Mouse (Mus musculus) heart, adult 2 months (tissue): ENCODE data around the gene Cbl. TPM values are rescaled to one million over a fixed set of nuclear protein-coding genes. Genes with fewer than 3 reads are reported as not detected.

Experiments used
- DNase-seq, 2 experiments: peaks; one replicate each; pipeline ENCODE4 v3.0.0; 2021
- H3K27ac ChIP-seq: fragments of 200-600 bp; 2 replicates; pipeline ENCODE4 v1.8.1; 2022
- H3K27me3 ChIP-seq: fragments of 200-500 bp; 2 replicates; pipeline ENCODE4 v1.6.1; 2012; ENCODE audit warnings: mild to moderate bottlenecking, low read length, inconsistent platforms, mixed read lengths; ENCODE audit not compliant: control insufficient read depth, insufficient read depth
- H3K36me3 ChIP-seq: fragments of 200-500 bp; 2 replicates; pipeline ENCODE4 v1.6.1; 2012; ENCODE audit warnings: low read length, inconsistent platforms; ENCODE audit not compliant: control insufficient read depth, insufficient read depth
- H3K4me1 ChIP-seq: fragments of 200-500 bp; 2 replicates; pipeline ENCODE4 v1.6.1; 2011; ENCODE audit warnings: low read length; ENCODE audit not compliant: control insufficient read depth, insufficient read depth
- H3K4me3 ChIP-seq: fragments of 200-600 bp; 2 replicates; pipeline ENCODE4 v1.8.1; 2022
- H3K79me2 ChIP-seq: fragments of 200-500 bp; replicated peaks from 2 replicates; pipeline ENCODE4 v1.6.1; 2012; ENCODE audit warnings: mild to moderate bottlenecking, inconsistent platforms, low read length, moderate library complexity, mixed read lengths; ENCODE audit not compliant: control insufficient read depth, insufficient read depth
- H3K9ac ChIP-seq: fragments of 200-500 bp; 2 replicates; pipeline ENCODE4 v1.6.1; 2012; ENCODE audit warnings: low read depth, mild to moderate bottlenecking, control low read depth, inconsistent platforms, low read length, mixed read lengths
- CTCF ChIP-seq: fragments of 200-600 bp; IDR thresholded peaks from 2 replicates; pipeline ENCODE4 v1.8.1; 2022; ENCODE audit warnings: antibody characterized with exemption, mild to moderate bottlenecking, moderate library complexity
- EP300 ChIP-seq: fragments of 200-500 bp; IDR thresholded peaks from 2 replicates; pipeline ENCODE4 v1.6.1; 2011; ENCODE audit warnings: low read depth, low read length, control low read depth; ENCODE audit not compliant: insufficient read depth
- POLR2A ChIP-seq: fragments of 200-500 bp; IDR thresholded peaks from 2 replicates; pipeline ENCODE4 v1.6.1; 2011; ENCODE audit warnings: mild to moderate bottlenecking, low read depth, low read length, control low read depth; ENCODE audit not compliant: insufficient read depth
- WGBS: fragments of 180-500 bp; shearing (Covaris S2); methylation state at CpG from one replicate; pipeline ENCODE4 v1.1.7; 2018; 5-methylcytosine and 5-hydroxymethylcytosine counted together
- intact Hi-C: fragments of 180-260 bp; cut with DNase I; formaldehyde crosslinking; loops from one replicate; pipeline ENCODE4 v1.15.1; 2025
- polyA plus RNA-seq: library from polyadenylated mRNA; depleted of rRNA; stranded (reverse); fragments of >200 nt; gene quantifications from 2 replicates; pipeline ENCODE4 v1.2.3, GENCODE M21; 2012
- total RNA-seq, 2 experiments: library from RNA; stranded (reverse); gene quantifications; 2 replicates each; pipeline ENCODE4 v1.2.3; 2021

Cbl gene
- total and polyA plus RNA-seq, 3 experiments = 5.0 to 18.7 (median 17.8) TPM

- Histone ChIP-seq H3K4me3 (no peak overlapping the region), H3K4me1 (peaks cover 9% of the 10 kb centered on the region), H3K36me3 (peaks cover 3% of the 10 kb centered on the region; the same call in 1 of the 2 replicates), H3K27me3 (no peaks in the 10 kb centered on the region), H3K9ac (no peak overlapping the region), H3K79me2 (no peaks in the 10 kb centered on the region; the same call in 1 of the 2 replicates), H3K27ac (no peak overlapping the region; the same call in 1 of the 2 replicates)
- intact Hi-C loops = loop anchor here (2.0 to 5.0 kb wide), 3 partner anchors 25 to 125 kb away; no protein-coding TSS in a partner anchor
- TF ChIP-seq POLR2A (no peak), CTCF (peak; percentile 95)
- peak; percentile 65 to 78 for DNase-seq
- 29% methylated on average over 9 of the region's 9 CpGs for WGBS
Observed at GRCm38 (mm10) chr9:44109360-44110095, 124.3 kb downstream of the Cbl start.

- Histone ChIP-seq H3K4me3 (no peak overlapping the region; the same call in 1 of the 2 replicates), H3K27ac (no peak overlapping the region; the same call in 1 of the 2 replicates), H3K79me2 (no peaks in the 10 kb centered on the region; the same call in 1 of the 2 replicates), H3K4me1 (peaks cover 9% of the 10 kb centered on the region), H3K9ac (no peak overlapping the region), H3K36me3 (peaks cover 3% of the 10 kb centered on the region; the same call in 1 of the 2 replicates), H3K27me3 (no peaks in the 10 kb centered on the region)
- DNase-seq = peak in 1 of 2 experiments; percentile 25
- 81% methylated on average over 31 of the region's 31 CpGs for WGBS
- TF ChIP-seq CTCF = no peak
- intact Hi-C loops = loop anchor here (2.0 to 5.0 kb wide), 3 partner anchors 24 to 124 kb away; no protein-coding TSS in a partner anchor
Observed at GRCm38 (mm10) chr9:44108269-44109055, 125.4 kb downstream of the Cbl start.

DNA sequence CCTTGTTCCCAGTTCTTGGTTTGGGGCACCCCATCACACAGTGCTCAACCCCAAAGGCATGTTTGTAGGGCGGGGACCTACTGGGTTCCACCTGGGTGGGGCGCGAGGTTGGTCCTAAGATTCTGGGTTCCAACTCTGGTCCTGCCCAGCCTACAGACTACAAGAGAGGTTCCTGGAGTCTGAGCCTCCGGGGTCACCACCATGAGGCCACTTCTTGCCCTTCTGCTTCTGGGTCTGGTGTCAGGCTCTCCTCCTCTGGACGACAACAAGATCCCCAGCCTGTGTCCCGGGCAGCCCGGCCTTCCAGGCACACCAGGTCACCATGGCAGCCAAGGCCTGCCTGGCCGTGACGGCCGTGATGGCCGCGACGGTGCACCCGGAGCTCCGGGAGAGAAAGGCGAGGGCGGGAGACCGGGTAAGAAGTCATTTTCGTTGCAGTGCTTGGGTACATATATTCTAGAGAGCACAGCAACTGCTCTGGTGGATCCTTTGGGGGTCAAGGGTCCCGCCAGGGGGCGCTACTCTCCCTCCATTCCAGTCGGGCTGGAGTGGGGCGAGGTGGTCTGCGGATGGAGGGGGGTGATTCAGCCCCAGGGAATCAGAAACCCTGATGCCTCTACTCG, 126.2 kb downstream of the Cbl start:
- Histone ChIP-seq H3K27me3 (no peaks in the 10 kb centered on the region), H3K79me2 (no peaks in the 10 kb centered on the region; the same call in 1 of the 2 replicates), H3K9ac (peak overlapping the region; percentile 58), H3K36me3 (peaks cover 3% of the 10 kb centered on the region; the same call in 1 of the 2 replicates), H3K27ac (peak overlapping the region; percentile 72), H3K4me1 (peaks cover 8% of the 10 kb centered on the region), H3K4me3 (peak overlapping the region; percentile 31)
- peak; percentile 53 to 72 for DNase-seq
- intact Hi-C loops = loop anchor here (2.0 to 5.0 kb wide), 3 partner anchors 23 to 123 kb away; no protein-coding TSS in a partner anchor
- TF ChIP-seq CTCF (peak; percentile 69), EP300 (no peak)
- 33% methylated on average over 25 of the region's 25 CpGs for WGBS

GRCm38 (mm10) chr9:44107110-44107509, 126.7 kb downstream of the Cbl start, which contains the start of gene C1qtnf5:
Gene C1qtnf5, plus strand, starts transcription at chr9:44107245.
- 15% methylated on average over 8 of the region's 8 CpGs for WGBS
- no peaks in the 10 kb centered on the region for H3K27me3 ChIP-seq
- TF ChIP-seq POLR2A = peak; percentile 57
- no peak; the same call in 1 of the 2 replicates for TF ChIP-seq EP300
- TF ChIP-seq CTCF = no peak
- no peaks in the 10 kb centered on the region; the same call in 1 of the 2 replicates for H3K79me2 ChIP-seq
- DNase-seq = peak; percentile 89 to 90
- H3K36me3 ChIP-seq = peaks cover 3% of the 10 kb centered on the region; the same call in 1 of the 2 replicates
- peak within 1 kb of the TSS; percentile 58 for H3K9ac ChIP-seq
- H3K27ac ChIP-seq = peak within 1 kb of the TSS; percentile 72
- intact Hi-C loops = loop anchor here (5.0 kb wide), 1 partner anchor 35 kb away; no protein-coding TSS in a partner anchor
- peak within 1 kb of the TSS; percentile 31 for H3K4me3 ChIP-seq
- H3K4me1 ChIP-seq = peaks cover 7% of the 10 kb centered on the region; the same call in 1 of the 2 replicates

- intact Hi-C loops = loop anchor here (5.0 kb wide), 1 partner anchor 34 kb away; no protein-coding TSS in a partner anchor
- no peak overlapping the region for H3K9ac ChIP-seq
- peak overlapping the region; percentile 72 for H3K27ac ChIP-seq
Observed at GRCm38 (mm10) chr9:44106596-44106995, 127.3 kb downstream of the Cbl start.

More at GRCm38 (mm10) chr9:44106596-44106995, 127.3 kb downstream of the Cbl start:
- peaks cover 3% of the 10 kb centered on the region; the same call in 1 of the 2 replicates for H3K36me3 ChIP-seq
- peaks cover 7% of the 10 kb centered on the region; the same call in 1 of the 2 replicates for H3K4me1 ChIP-seq
- H3K27me3 ChIP-seq = no peaks in the 10 kb centered on the region
- no peaks in the 10 kb centered on the region; the same call in 1 of the 2 replicates for H3K79me2 ChIP-seq
- no peak overlapping the region for H3K4me3 ChIP-seq
- peak in 1 of 2 experiments; percentile 20 for DNase-seq
- TF ChIP-seq CTCF (no peak), EP300 (no peak), POLR2A (no peak)
- WGBS = 67% methylated on average over 4 of the region's 4 CpGs
